Mouse (Mus musculus): Measurements from ENCODE around the gene Endou. TPM values are rescaled to one million over a fixed set of nuclear protein-coding genes. Genes with fewer than 3 reads are reported as not detected.

The Endou gene
- polyA plus RNA-seq (2014; fragmentation: Nextera tagmentation; extraction: Ambion mirVana) = not detected in 2 replicates

GRCm38 (mm10) chr15:97731111-97731510, at the start of gene Endou:
Gene Endou (minus strand): TSS chr15:97731339.
- Histone ChIP-seq H3K27ac (ENCODE audit: low read depth) (no peak within 1 kb of the TSS), H3K9me3 (ENCODE audit: control insufficient read depth, low read length) (no peaks in the 10 kb centered on the region), H3K9ac (ENCODE audit: low read length) (no peak within 1 kb of the TSS), H3K27me3 (replicated peaks; ENCODE audit: control insufficient read depth, insufficient read depth, low read length) (no peaks in the 10 kb centered on the region), H3K4me1 (replicated peaks; ENCODE audit: control insufficient read depth, insufficient read depth, low read length) (no peaks in the 10 kb centered on the region), H3K4me3 (ENCODE audit: low read depth, low read length) (no peak within 1 kb of the TSS), H3K36me3 (ENCODE audit: control insufficient read depth, insufficient read depth, low read length) (no peaks in the 10 kb centered on the region), H3K4me2 (ENCODE audit: low read length) (no peak within 1 kb of the TSS)
- DNase-seq (ENCODE audit: low spot score) (no peak), ATAC-seq (replicated peaks; ENCODE audit: low FRiP score, low TSS enrichment, low read depth) (no peak)
- 91% methylated on average over 8 of the region's 8 CpGs for WGBS

GRCm38 (mm10) chr15:97780611-97781031, 49.5 kb upstream of the Endou start:
- no peaks in the 10 kb centered on the region for H3K27me3 ChIP-seq (replicated peaks; ENCODE audit: control insufficient read depth, insufficient read depth, low read length)
- DNase-seq (ENCODE audit: low spot score) (no peak), ATAC-seq (replicated peaks; ENCODE audit: low FRiP score, low TSS enrichment, low read depth) (no peak)
- H3K36me3 ChIP-seq (ENCODE audit: control insufficient read depth, insufficient read depth, low read length) = no peaks in the 10 kb centered on the region
- H3K9me3 ChIP-seq (ENCODE audit: control insufficient read depth, low read length) = no peaks in the 10 kb centered on the region
- H3K27ac ChIP-seq (ENCODE audit: low read depth) = no peak overlapping the region; the same call in 1 of the 2 replicates
- H3K4me1 ChIP-seq (replicated peaks; ENCODE audit: control insufficient read depth, insufficient read depth, low read length) = peaks cover 24% of the 10 kb centered on the region
- no peak overlapping the region for H3K4me3 ChIP-seq (ENCODE audit: low read depth, low read length)
- 78% methylated on average over 12 of the region's 12 CpGs for WGBS
- H3K4me2 ChIP-seq (ENCODE audit: low read length) = no peak overlapping the region
- H3K9ac ChIP-seq (ENCODE audit: low read length) = no peak overlapping the region

GRCm38 (mm10) chr15:97779576-97779975, 48.4 kb upstream of the Endou start:
- ATAC-seq (replicated peaks; ENCODE audit: low FRiP score, low TSS enrichment, low read depth) (no peak), DNase-seq (ENCODE audit: low spot score) (no peak)
- H3K27me3 ChIP-seq (replicated peaks; ENCODE audit: control insufficient read depth, insufficient read depth, low read length) = no peaks in the 10 kb centered on the region
- H3K4me2 ChIP-seq (ENCODE audit: low read length) = no peak overlapping the region
- H3K27ac ChIP-seq (ENCODE audit: low read depth) = no peak overlapping the region
- no peaks in the 10 kb centered on the region for H3K36me3 ChIP-seq (ENCODE audit: control insufficient read depth, insufficient read depth, low read length)
- peaks cover 19% of the 10 kb centered on the region for H3K4me1 ChIP-seq (replicated peaks; ENCODE audit: control insufficient read depth, insufficient read depth, low read length)
- 79% methylated on average over 1 of the region's 1 CpGs for WGBS
- no peaks in the 10 kb centered on the region for H3K9me3 ChIP-seq (ENCODE audit: control insufficient read depth, low read length)
- H3K9ac ChIP-seq (ENCODE audit: low read length) = no peak overlapping the region
- no peak overlapping the region for H3K4me3 ChIP-seq (ENCODE audit: low read depth, low read length)

- Histone ChIP-seq H3K4me2 (ENCODE audit: low read length) (no peak within 1 kb of the TSS), H3K36me3 (ENCODE audit: control insufficient read depth, insufficient read depth, low read length) (no peaks in the 10 kb centered on the region), H3K4me3 (ENCODE audit: low read depth, low read length) (no peak within 1 kb of the TSS), H3K27ac (ENCODE audit: low read depth) (no peak within 1 kb of the TSS), H3K27me3 (replicated peaks; ENCODE audit: control insufficient read depth, insufficient read depth, low read length) (no peaks in the 10 kb centered on the region), H3K4me1 (replicated peaks; ENCODE audit: control insufficient read depth, insufficient read depth, low read length) (peaks cover 27% of the 10 kb centered on the region), H3K9ac (ENCODE audit: low read length) (no peak within 1 kb of the TSS), H3K9me3 (ENCODE audit: control insufficient read depth, low read length) (no peaks in the 10 kb centered on the region)
- 63% methylated on average over 8 of the region's 8 CpGs for WGBS
- ATAC-seq (replicated peaks; ENCODE audit: low FRiP score, low TSS enrichment, low read depth) (no peak), DNase-seq (ENCODE audit: low spot score) (no peak)
These were observed 47.4 kb upstream of the Endou start, which contains the start of gene Slc48a1 for GRCm38 (mm10) chr15:97778311-97779098. Gene Slc48a1 (plus strand): TSS chr15:97778520.

DNA sequence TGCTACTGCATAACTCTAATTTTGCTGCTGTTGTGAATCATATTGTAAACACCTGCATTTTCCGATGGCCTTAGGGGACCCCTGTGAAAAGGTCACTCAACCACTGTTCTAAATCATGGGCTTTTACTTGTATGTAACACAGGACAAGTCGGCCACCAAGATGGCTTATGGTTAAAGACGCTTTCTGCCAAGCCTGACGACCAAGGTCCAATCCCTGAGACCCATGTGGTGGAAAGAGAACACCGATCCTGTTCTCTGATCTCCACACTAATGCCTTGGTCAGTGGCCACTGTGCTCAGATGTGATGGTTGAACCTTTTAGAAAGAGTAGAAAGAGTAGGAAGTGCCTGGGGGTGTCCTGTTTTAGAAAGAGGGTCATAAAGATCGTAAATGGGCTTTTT, 45.8 kb upstream of the Endou start:
- DNase-seq (ENCODE audit: low spot score) (no peak), ATAC-seq (replicated peaks; ENCODE audit: low FRiP score, low TSS enrichment, low read depth) (no peak)
- Histone ChIP-seq H3K27me3 (replicated peaks; ENCODE audit: control insufficient read depth, insufficient read depth, low read length) (no peaks in the 10 kb centered on the region), H3K4me1 (replicated peaks; ENCODE audit: control insufficient read depth, insufficient read depth, low read length) (peaks cover 31% of the 10 kb centered on the region), H3K4me3 (ENCODE audit: low read depth, low read length) (no peak overlapping the region), H3K27ac (ENCODE audit: low read depth) (no peak overlapping the region), H3K4me2 (ENCODE audit: low read length) (no peak overlapping the region), H3K9me3 (ENCODE audit: control insufficient read depth, low read length) (no peaks in the 10 kb centered on the region), H3K36me3 (ENCODE audit: control insufficient read depth, insufficient read depth, low read length) (no peaks in the 10 kb centered on the region), H3K9ac (ENCODE audit: low read length) (no peak overlapping the region)
- 75% methylated on average over 6 of the region's 6 CpGs for WGBS

DNA sequence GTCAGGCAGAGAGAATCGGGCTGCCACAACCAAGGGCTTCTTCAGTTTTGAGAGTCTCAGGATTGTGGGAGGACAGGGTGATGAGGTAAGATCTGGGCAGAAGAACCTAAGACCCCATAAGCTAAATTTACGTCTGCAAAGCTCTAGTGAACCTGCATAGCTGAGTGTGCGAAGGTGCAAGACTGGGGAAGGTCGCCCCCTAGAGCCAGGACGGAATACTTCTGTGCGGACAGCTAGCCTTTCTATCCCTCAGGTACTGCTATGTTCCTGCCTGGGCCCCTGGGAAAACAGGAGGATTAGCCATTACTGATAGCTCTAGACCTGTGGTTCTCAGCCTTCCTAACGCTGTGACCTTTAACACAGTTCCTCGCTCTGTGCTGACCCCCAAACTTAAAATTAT, 45.4 kb upstream of the Endou start:
- H3K4me3 ChIP-seq (ENCODE audit: low read depth, low read length) = no peak overlapping the region
- no peaks in the 10 kb centered on the region for H3K27me3 ChIP-seq (replicated peaks; ENCODE audit: control insufficient read depth, insufficient read depth, low read length)
- no peaks in the 10 kb centered on the region for H3K9me3 ChIP-seq (ENCODE audit: control insufficient read depth, low read length)
- H3K9ac ChIP-seq (ENCODE audit: low read length) = no peak overlapping the region
- ATAC-seq (replicated peaks; ENCODE audit: low FRiP score, low TSS enrichment, low read depth) (peak; percentile 45; the same call in 1 of the 2 replicates), DNase-seq (ENCODE audit: low spot score) (peak; percentile 78)
- H3K4me2 ChIP-seq (ENCODE audit: low read length) = no peak overlapping the region
- WGBS = 8% methylated on average over 8 of the region's 8 CpGs
- H3K27ac ChIP-seq (ENCODE audit: low read depth) = no peak overlapping the region
- no peaks in the 10 kb centered on the region for H3K36me3 ChIP-seq (ENCODE audit: control insufficient read depth, insufficient read depth, low read length)
- peaks cover 28% of the 10 kb centered on the region for H3K4me1 ChIP-seq (replicated peaks; ENCODE audit: control insufficient read depth, insufficient read depth, low read length)

GRCm38 (mm10) chr15:97773961-97774370, 42.8 kb upstream of the Endou start:
- 65% methylated on average over 5 of the region's 5 CpGs for WGBS
- Histone ChIP-seq H3K27me3 (replicated peaks; ENCODE audit: control insufficient read depth, insufficient read depth, low read length) (0 out of 2 replicates have a peak, but pooled peaks cover under 1% of the 10 kb centered on the region), H3K4me1 (replicated peaks; ENCODE audit: control insufficient read depth, insufficient read depth, low read length) (peaks cover 20% of the 10 kb centered on the region), H3K27ac (ENCODE audit: low read depth) (peak overlapping the region; percentile 62), H3K4me2 (ENCODE audit: low read length) (no peak overlapping the region), H3K36me3 (ENCODE audit: control insufficient read depth, insufficient read depth, low read length) (no peaks in the 10 kb centered on the region), H3K9ac (ENCODE audit: low read length) (no peak overlapping the region), H3K9me3 (ENCODE audit: control insufficient read depth, low read length) (no peaks in the 10 kb centered on the region), H3K4me3 (ENCODE audit: low read depth, low read length) (no peak overlapping the region)
- ATAC-seq (replicated peaks; ENCODE audit: low FRiP score, low TSS enrichment, low read depth) = no peak
- DNase-seq (ENCODE audit: low spot score) = no peak

DNA sequence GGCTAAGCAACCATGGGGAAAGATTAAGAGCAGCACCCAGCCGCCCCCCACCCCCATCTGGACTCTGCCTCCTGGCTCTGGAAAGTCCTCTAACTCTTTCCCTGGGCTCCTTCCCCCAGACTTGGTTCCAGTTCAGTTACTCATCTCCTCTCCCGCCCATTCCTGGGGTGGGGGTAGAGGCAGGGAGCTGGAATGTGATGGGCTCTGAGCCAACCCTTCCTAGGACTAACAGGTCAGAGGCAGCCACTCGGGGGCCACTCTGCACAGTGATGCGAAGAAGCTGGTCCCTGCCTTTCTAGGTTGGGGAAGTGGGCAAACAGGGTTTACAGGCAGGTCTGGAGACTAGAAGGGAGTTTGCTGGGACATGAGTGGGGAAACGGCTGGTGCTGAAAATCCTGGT, 42.0 kb upstream of the Endou start:
- peaks cover 24% of the 10 kb centered on the region for H3K4me1 ChIP-seq (replicated peaks; ENCODE audit: control insufficient read depth, insufficient read depth, low read length)
- DNase-seq (ENCODE audit: low spot score) (peak; percentile 75), ATAC-seq (replicated peaks; ENCODE audit: low FRiP score, low TSS enrichment, low read depth) (peak; percentile 59; the same call in 1 of the 2 replicates)

GRCm38 (mm10) chr15:97770280-97770679, 39.1 kb upstream of the Endou start:
- no peak overlapping the region for H3K9ac ChIP-seq (ENCODE audit: low read length)
- WGBS = 80% methylated on average over 8 of the region's 8 CpGs
- H3K4me2 ChIP-seq (ENCODE audit: low read length) = no peak overlapping the region
- H3K9me3 ChIP-seq (ENCODE audit: control insufficient read depth, low read length) = no peaks in the 10 kb centered on the region
- no peaks in the 10 kb centered on the region for H3K36me3 ChIP-seq (ENCODE audit: control insufficient read depth, insufficient read depth, low read length)
- peaks cover 36% of the 10 kb centered on the region for H3K4me1 ChIP-seq (replicated peaks; ENCODE audit: control insufficient read depth, insufficient read depth, low read length)
- DNase-seq (ENCODE audit: low spot score) (no peak), ATAC-seq (replicated peaks; ENCODE audit: low FRiP score, low TSS enrichment, low read depth) (no peak)
- H3K4me3 ChIP-seq (ENCODE audit: low read depth, low read length) = no peak overlapping the region
- H3K27me3 ChIP-seq (replicated peaks; ENCODE audit: control insufficient read depth, insufficient read depth, low read length) = peaks cover 14% of the 10 kb centered on the region
- no peak overlapping the region for H3K27ac ChIP-seq (ENCODE audit: low read depth)

More for the DNA sequence above, 42.0 kb upstream of the Endou start:
- no peak overlapping the region for H3K9ac ChIP-seq (ENCODE audit: low read length)
- H3K36me3 ChIP-seq (ENCODE audit: control insufficient read depth, insufficient read depth, low read length) = no peaks in the 10 kb centered on the region
- peak overlapping the region; percentile 62 for H3K27ac ChIP-seq (ENCODE audit: low read depth)
- H3K9me3 ChIP-seq (ENCODE audit: control insufficient read depth, low read length) = no peaks in the 10 kb centered on the region
- 0 out of 2 replicates have a peak, but pooled peaks cover 5% of the 10 kb centered on the region for H3K27me3 ChIP-seq (replicated peaks; ENCODE audit: control insufficient read depth, insufficient read depth, low read length)
- 0 out of 2 replicates have a peak overlapping the region, but pooled peaks have one; percentile 20 for H3K4me2 ChIP-seq (ENCODE audit: low read length)
- WGBS = 22% methylated on average over 5 of the region's 5 CpGs
- H3K4me3 ChIP-seq (ENCODE audit: low read depth, low read length) = no peak overlapping the region

Measured in intestine, embryonic 14.5 days (tissue).